Mouse (Mus musculus) monocyte, adult 5-6 weeks (primary cell): Measurements from ENCODE around the gene Pced1a. TPM values are rescaled to one million over a fixed set of nuclear protein-coding genes. Genes with fewer than 3 reads are reported as not detected.
"Not testable (repeated sequence)": the region's sequence is repeated elsewhere in the genome, so short reads cannot be mapped to it uniquely, and the experiment has no call there.

Experiments used
- ATAC-seq: fragments of 153-309, 156-312 bp; replicated peaks from 2 replicates; pipeline ENCODE4 v1.8.0; 2017; ENCODE audit warnings: mild to moderate bottlenecking; ENCODE audit not compliant: low TSS enrichment, insufficient number of reproducible peaks, severe bottlenecking, poor library complexity, low FRiP score
- total RNA-seq: library from RNA; stranded (forward); fragments of 200-1000, 200-491, 200-594 nt; gene quantifications from 3 replicates; pipeline ENCODE4 v1.2.3, GENCODE M21; 2017

The Pced1a gene
- total RNA-seq, 1 experiment from 2014 or later, result 22.5 TPM

DNA sequence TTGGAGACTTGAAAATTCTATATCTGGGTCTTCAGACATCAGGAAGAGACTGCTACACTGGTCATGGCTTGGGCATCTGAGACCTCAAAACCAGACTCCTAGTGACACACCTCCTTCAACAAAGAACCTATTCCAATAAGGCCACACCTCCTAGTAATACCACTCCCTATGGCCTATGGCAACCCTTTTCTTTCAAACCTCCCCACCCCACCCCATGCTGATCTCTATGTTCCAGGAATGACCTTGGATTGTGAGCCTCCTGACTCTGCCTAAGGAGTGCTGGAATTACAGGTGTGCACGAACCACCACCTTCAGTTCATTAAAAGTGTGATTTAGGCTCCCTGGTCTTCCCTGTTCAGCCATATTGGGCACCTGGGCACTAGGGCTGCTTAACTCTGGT lies 24.5 kb downstream of the Pced1a start:
- ATAC-seq, result no peak

DNA sequence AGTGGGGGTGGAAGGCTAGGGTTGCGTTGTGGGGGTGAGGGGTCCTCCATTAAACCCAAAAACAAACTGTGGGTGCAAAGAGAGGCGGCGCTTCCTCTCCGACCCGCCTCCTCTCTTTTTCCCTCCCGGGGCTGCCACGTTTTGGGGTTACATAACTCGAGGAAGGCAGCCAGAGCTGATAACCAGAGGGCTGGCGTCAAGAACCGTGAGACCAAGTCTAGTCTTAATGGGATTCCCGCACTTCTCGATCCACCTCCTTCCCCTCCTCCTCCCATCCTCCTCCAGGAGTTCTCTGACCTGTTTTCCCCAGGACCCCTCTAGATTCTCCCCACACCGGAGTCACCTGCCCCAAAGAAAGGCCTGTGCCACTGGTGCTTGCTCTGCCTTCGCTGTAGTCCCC lies 26.4 kb downstream of the Pced1a start:
- ATAC-seq, result no peak

DNA sequence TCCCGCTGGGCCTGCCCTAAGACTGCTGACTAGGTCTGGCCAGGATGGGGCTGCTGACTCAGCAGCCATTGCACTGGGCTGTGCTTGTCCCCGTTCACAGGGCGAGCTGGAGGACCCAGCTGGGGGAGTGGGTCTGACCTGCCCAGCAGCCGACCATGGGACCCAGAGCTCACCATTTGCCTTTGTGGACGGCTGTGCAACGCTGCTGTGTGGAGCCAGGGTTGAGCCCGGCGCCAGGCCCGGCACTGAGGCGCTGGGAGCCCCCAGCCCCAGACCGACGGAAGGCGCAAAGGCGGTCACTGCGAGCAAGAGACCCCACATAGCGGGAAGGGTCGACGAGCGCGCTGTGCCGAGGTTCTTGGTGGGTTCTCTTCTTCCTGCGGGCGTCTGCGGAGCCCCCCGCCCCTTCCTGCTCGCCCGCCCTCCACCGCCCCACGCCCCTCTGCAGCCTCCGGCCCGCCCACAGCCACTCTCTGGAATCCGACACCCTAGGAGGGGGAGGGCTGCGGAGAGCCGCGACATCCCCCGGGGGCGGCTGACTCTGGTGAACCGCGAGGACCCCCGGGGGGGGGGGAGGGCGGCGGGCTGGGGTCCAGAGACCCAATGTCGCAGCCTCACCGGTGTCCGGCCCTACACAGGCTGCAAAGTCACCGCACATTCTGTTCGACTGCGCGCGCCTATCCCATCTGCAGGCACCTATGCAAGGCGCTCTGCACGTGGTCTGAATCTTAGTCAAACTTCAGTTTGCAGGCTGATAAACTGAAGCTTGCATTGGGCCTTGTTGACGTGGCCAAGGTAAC lies 27.1 kb downstream of the Pced1a start, which contains the start of gene Cpxm1:
Gene Cpxm1 (minus strand): TSS at position 389 of the 800 bp plus-strand sequence.
- ATAC-seq, result no peak

DNA sequence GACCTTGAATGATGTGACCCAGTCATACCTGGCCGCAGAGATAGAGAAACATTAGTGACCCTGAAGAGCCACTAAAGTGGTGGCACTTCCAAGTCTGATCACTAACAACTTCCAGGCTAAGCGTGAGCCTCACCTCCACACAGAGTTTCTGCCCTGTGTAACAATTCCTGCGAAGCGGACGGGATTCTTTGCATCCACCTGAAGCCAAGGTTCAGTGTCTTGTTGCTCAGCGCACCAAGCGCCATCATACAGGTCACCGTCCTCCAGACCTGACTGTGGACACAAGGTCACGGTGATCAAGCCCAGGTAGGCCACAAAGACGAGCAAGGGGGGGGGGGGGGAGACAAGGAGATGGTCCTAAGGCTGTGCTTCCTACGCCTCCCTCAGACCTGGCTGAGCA lies 28.8 kb downstream of the Pced1a start:
- no peak for ATAC-seq

DNA sequence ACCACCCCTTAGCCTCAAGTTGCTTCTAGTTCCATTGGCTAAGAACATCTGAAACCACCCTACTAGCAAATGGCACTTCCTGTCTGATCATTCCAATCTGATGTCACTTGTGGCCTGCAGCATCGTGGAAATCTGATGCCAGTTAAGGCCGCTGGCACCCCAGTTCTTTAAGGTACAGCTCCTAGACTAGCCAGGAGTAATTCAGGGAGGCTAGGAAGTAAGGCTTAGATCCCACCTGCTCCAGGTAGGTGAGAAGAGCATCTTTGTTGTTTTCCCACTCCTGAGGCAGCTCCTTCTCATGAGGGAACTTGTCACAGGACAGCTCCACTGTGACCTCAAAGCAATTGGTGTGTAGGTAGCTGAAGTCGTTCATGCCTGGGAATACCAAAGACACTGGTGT lies 31.7 kb downstream of the Pced1a start:
- ATAC-seq, result no peak

DNA sequence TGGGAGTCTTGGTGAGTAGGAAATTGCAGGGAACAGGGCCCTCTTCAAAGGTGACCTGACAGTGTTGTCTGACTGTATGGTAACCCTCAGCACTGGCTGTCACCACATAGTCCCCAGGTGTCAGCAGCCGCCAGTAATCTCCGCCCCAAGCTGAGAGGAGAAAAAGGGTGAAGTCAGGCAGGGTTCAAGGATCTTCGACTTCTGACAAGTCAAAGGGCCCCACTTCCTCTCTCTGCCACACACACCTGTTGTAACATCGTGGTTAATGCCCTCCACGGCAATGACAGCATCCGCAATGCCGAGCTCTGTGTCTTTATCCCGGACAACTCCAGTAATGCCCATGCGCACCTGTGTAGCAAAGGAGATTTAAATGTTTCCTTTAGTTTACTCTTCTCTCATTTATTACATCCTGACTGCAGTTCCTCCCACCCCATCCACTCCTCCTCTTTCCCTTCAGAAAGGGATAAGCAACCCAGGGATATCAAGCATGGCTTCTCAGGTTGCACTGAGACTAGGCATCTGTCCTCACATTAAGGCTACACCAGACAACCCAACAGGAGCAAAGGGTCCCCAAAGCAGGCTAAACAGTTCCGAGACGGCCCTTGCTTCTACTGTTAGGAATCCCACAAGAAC lies 33.4 kb downstream of the Pced1a start:
- ATAC-seq, result no peak

DNA sequence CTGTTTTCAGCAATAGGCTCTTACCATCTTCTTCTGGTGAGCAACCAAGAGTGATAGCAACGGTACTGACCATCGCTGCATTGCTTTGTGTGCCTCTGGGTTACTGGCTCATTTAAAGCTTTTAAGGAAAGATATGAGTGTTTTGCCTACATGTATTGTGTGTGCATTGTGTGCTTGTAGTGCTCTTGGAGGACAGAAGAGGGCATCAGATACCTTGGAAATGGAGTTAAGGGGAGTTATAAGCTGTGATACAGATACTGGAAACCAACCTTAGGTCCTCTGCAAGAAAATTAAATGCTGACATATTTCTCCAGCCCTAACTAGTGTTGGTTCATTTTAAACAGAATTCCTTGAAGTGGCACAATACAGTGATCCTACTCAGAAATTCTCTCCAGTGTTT lies 35.7 kb downstream of the Pced1a start:
- ATAC-seq, result no peak

DNA sequence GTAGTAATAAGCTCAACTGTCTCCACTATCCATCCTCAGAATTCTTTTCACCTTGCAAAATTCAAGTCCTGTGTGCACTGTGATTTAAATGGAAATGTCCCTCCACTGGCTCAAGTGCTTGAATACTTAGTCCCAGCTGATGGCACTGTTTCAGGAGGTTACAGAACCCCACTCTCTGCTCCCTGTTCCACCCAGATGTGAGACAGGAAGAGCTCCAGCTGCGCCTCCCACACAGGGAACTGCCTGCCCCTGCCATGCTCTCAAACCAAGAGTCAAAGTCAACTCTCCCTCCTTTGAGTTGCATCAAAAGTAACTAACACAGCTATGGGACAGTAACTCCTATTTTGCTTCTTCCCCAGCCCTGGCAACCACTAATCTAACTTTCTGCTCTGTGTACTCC lies 38.3 kb downstream of the Pced1a start:
- no peak for ATAC-seq

DNA sequence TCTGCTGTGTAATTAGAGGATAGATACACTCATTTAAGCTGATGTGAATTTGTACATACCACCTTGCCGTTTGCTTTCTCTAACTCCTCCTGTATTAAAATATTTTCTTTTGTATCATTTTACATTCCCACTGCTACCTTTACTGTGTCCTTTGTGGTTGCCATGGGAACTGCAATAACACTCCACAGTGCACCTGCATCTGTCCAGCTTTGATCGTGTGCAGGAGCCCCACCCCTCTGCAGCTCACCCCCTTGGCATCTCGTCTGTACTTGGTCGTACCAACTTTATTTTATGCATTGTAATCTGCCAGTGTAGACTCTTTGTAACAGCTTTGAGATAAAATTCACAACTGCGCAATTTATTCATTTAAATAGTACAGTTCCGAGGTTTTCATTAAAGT lies 40.6 kb downstream of the Pced1a start:
- ATAC-seq, result no peak

DNA sequence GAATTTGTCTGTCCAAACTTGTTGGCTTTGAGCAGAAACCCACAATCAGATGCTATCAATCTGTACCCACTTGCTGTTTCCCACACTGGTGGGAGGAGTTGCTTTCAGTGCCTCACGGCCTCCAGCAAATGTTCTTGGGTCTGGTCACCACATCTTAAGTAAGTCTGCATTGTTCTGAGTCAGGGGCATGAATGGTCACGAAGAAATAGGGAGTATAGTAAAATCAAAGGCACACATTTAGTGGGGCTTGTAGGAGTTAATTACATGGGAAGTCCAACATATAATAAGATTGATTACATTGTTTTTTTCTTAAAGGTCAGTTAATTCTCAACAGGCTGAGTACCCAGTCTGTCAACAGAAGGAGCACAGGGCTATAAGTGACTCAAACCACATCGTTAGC lies 41.3 kb downstream of the Pced1a start:
- ATAC-seq, result no peak

DNA sequence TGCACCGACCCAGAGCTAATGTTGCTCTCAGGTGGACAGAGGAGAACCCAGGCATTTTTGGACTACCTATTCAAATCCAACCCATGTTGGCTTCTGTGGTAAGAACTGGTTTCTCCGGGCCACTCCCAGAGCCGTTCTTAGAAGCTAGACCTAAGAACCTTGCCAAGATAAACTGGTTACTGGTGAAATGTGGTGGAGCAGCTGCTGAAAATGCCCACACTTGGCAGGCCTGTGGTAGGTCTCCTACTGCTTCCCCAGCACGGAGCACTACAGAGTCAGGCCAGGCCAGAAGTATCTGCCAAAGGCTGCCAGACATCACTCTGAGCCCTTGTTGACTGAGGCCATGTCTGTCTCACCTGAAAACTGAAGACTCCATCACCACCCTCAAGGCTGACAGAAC lies 49.5 kb downstream of the Pced1a start:
- no peak for ATAC-seq

DNA sequence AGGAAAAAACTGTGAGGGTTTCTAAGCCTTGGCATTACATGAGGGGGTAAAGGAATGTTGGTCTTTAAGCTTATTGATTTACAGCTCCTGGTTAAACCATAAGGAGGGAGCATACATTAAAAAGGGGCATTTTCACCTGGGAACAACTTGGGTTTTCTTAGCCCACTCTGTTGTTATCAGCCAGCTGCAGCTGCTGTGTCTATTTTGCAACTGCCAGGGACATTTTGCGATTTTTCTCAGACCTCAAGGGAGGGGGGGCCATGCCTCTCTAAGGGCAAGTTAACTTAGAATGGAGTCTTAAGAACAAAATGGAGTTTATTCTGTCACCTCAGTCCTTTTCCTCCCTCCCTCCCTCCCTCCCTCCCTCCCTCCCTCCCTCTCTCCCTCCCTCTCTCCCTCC lies 51.5 kb downstream of the Pced1a start:
- ATAC-seq, result not testable (repeated sequence)

DNA sequence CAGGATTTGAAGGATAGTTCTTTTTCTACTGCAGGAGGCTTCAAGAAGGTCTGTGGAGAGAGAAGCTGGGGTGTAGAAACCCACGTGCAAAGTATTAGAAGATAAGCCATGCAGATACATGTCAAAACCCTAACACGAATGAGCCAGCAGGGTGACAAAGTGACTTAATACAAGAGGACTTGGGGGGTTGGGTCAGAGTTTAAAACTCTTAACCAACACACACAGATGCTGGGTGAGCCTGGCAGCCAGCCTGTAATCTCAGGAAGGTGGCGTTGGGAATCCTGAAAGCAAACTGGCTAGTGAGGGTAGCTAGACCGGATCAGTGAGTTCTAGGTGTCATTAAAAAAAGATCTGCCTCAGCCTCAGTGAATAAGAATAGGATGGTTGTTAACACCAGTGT lies 57.1 kb downstream of the Pced1a start:
- ATAC-seq, result no peak

Other genes with a start within 250 kb of the Pced1a start
- 172 to 203 TPM (median 176 TPM) in 3 replicates for gene Snrpb, start 245.3 kb downstream of the Pced1a start, total RNA-seq
- gene Tmc2, start 229.5 kb downstream of the Pced1a start, total RNA-seq, result not detected in 3 replicates
- 156 to 208 TPM (median 163 TPM) in 3 replicates for gene Nop56, start 150.3 kb downstream of the Pced1a start, total RNA-seq
- 103 to 169 TPM (median 112 TPM) in 3 replicates for gene Idh3b, start 140.2 kb downstream of the Pced1a start, total RNA-seq
- gene Ebf4, start 129.5 kb downstream of the Pced1a start, total RNA-seq, result not detected in 3 replicates
- 0.19 to 0.67 TPM in 2 of 3 replicates, not detected in the other for gene Cpxm1, start 27.1 kb downstream of the Pced1a start, total RNA-seq
- gene Gm28372, start 19.5 kb downstream of the Pced1a start, total RNA-seq, result not detected in 3 replicates
- gene 1700020A23Rik, start 19.4 kb downstream of the Pced1a start, total RNA-seq, result not detected in 3 replicates
- gene Tmem239, start 18.2 kb downstream of the Pced1a start, total RNA-seq, result not detected in 3 replicates
- 199 to 267 TPM (median 223 TPM) in 3 replicates for gene Vps16, start 362 bp downstream of the Pced1a start, total RNA-seq
- gene Ptpra, start 25.6 kb upstream of the Pced1a start, total RNA-seq, result 103 to 177 TPM (median 151 TPM) in 3 replicates
- 12.2 to 32.6 TPM (median 25.0 TPM) in 3 replicates for gene Mrps26, start 139.0 kb upstream of the Pced1a start, total RNA-seq
- not detected in 3 replicates for gene Oxt, start 151.5 kb upstream of the Pced1a start, total RNA-seq
- not detected in 3 replicates for gene Avp, start 157.9 kb upstream of the Pced1a start, total RNA-seq
- 5.1 to 10.8 TPM (median 9.0 TPM) in 3 replicates for gene Fastkd5, start 205.3 kb upstream of the Pced1a start, total RNA-seq
- 2.9 to 5.1 TPM (median 3.5 TPM) in 3 replicates for gene Ubox5, start 205.3 kb upstream of the Pced1a start, total RNA-seq
- 0.29 to 0.95 TPM (median 0.85 TPM) in 3 replicates for gene Lzts3, start 218.1 kb upstream of the Pced1a start, total RNA-seq
- gene Ddrgk1, start 240.0 kb upstream of the Pced1a start, total RNA-seq, result 79.9 to 114 TPM (median 86.8 TPM) in 3 replicates
- 33.0 to 47.1 TPM (median 41.8 TPM) in 3 replicates for gene Itpa, start 242.9 kb upstream of the Pced1a start, total RNA-seq